Mouse (Mus musculus) midbrain, embryonic 16.5 days (tissue): ENCODE measurements around the gene Ddx52. TPM values are rescaled to one million over a fixed set of nuclear protein-coding genes. Genes with fewer than 3 reads are reported as not detected.

Experiments used
- ATAC-seq: fragments of 200-750 bp; cut with Nextera tagmentation; 2 replicates; pipeline ENCODE4 v1.8.0; 2017; ENCODE audit warnings: moderate TSS enrichment
- H3K27ac ChIP-seq: fragments of 300-500 bp; sonication (generic); 2 replicates; pipeline ENCODE4 v1.5.1; 2014; ENCODE audit warnings: mild to moderate bottlenecking, low read length, mixed read lengths
- H3K27me3 ChIP-seq: fragments of 300-500 bp; sonication (generic); 2 replicates; pipeline ENCODE4 v1.6.1; 2014; ENCODE audit warnings: low read depth, low read length, mixed read lengths; ENCODE audit not compliant: control insufficient read depth, insufficient read depth
- H3K36me3 ChIP-seq: fragments of 300-500 bp; sonication (generic); 2 replicates; pipeline ENCODE4 v1.6.1; 2014; ENCODE audit warnings: mild to moderate bottlenecking, low read length, moderate library complexity, mixed read lengths; ENCODE audit not compliant: control insufficient read depth, insufficient read depth
- H3K4me1 ChIP-seq: fragments of 300-500 bp; sonication (generic); 2 replicates; pipeline ENCODE4 v1.6.1; 2014; ENCODE audit warnings: mild to moderate bottlenecking, low read length, mixed read lengths; ENCODE audit not compliant: control insufficient read depth, insufficient read depth
- H3K4me2 ChIP-seq: fragments of 300-500 bp; sonication (generic); 2 replicates; pipeline ENCODE4 v1.6.1; 2014; ENCODE audit warnings: mild to moderate bottlenecking, low read length, mixed read lengths
- H3K4me3 ChIP-seq: fragments of 300-500 bp; sonication (generic); 2 replicates; pipeline ENCODE4 v1.5.1; 2014; ENCODE audit warnings: low read depth, mild to moderate bottlenecking, low read length, moderate library complexity, mixed read lengths
- H3K9ac ChIP-seq: fragments of 300-500 bp; sonication (generic); 2 replicates; pipeline ENCODE4 v1.6.1; 2014; ENCODE audit warnings: low read depth, low read length, mixed read lengths
- H3K9me3 ChIP-seq: fragments of 300-500 bp; sonication (generic); replicated peaks from 2 replicates; pipeline ENCODE4 v1.6.1; 2014; ENCODE audit warnings: mild to moderate bottlenecking, low read length, mixed read lengths; ENCODE audit not compliant: control insufficient read depth, poor library complexity, severe bottlenecking
- WGBS: fragments of 180-500 bp; shearing (Covaris S2); extraction: QIAGEN DNeasy Blood & Tissue Kit; methylation state at CpG from one replicate; pipeline ENCODE4 v1.1.7; 2014; 5-methylcytosine and 5-hydroxymethylcytosine counted together
- polyA plus RNA-seq: library from polyadenylated mRNA; unstranded; fragments of >200 nt; fragmentation: Nextera tagmentation; extraction: Ambion mirVana; gene quantifications from 2 replicates; pipeline ENCODE4 v1.2.1, GENCODE M21; 2015

The Ddx52 gene
- polyA plus RNA-seq: 20.3 and 21.4 TPM in 2 replicates

GRCm38 (mm10) chr11:83941950-83942840, at the start of gene Ddx52:
Ddx52 (plus strand) TSS chr11:83942062.
- peak within 1 kb of the TSS; percentile 77 for H3K9ac ChIP-seq
- WGBS: under 1% methylated on average over 49 of the region's 49 CpGs
- H3K4me2 ChIP-seq: peak within 1 kb of the TSS; percentile 78
- ATAC-seq: peak; percentile 97
- peak within 1 kb of the TSS; percentile 89 for H3K4me3 ChIP-seq
- peak within 1 kb of the TSS; percentile 74 for H3K27ac ChIP-seq
- 0 out of 2 replicates have a peak, but pooled peaks cover 5% of the 10 kb centered on the region for H3K27me3 ChIP-seq
- H3K36me3 ChIP-seq: peaks cover 21% of the 10 kb centered on the region
- H3K9me3 ChIP-seq: no peaks in the 10 kb centered on the region
- peaks cover 16% of the 10 kb centered on the region for H3K4me1 ChIP-seq

GRCm38 (mm10) chr11:83893325-83893724, 48.5 kb upstream of the Ddx52 start:
- no peak overlapping the region for H3K9ac ChIP-seq
- no peak overlapping the region for H3K4me2 ChIP-seq
- H3K9me3 ChIP-seq: no peaks in the 10 kb centered on the region
- WGBS: 77% methylated on average over 9 of the region's 9 CpGs
- H3K27ac ChIP-seq: no peak overlapping the region
- no peaks in the 10 kb centered on the region for H3K4me1 ChIP-seq
- no peak overlapping the region for H3K4me3 ChIP-seq
- no peaks in the 10 kb centered on the region for H3K36me3 ChIP-seq
- no peaks in the 10 kb centered on the region for H3K27me3 ChIP-seq
- ATAC-seq: no peak

- H3K27ac ChIP-seq: no peak overlapping the region
- no peaks in the 10 kb centered on the region for H3K36me3 ChIP-seq
- H3K4me1 ChIP-seq: no peaks in the 10 kb centered on the region
- H3K9me3 ChIP-seq: no peaks in the 10 kb centered on the region
- H3K27me3 ChIP-seq: no peaks in the 10 kb centered on the region
- ATAC-seq: no peak
- H3K4me2 ChIP-seq: no peak overlapping the region
- H3K4me3 ChIP-seq: no peak overlapping the region
- 79% methylated on average over 16 of the region's 16 CpGs for WGBS
- H3K9ac ChIP-seq: no peak overlapping the region
These were observed 45.1 kb upstream of the Ddx52 start for GRCm38 (mm10) chr11:83896430-83897410.

- ATAC-seq: no peak
- no peak overlapping the region for H3K27ac ChIP-seq
- no peaks in the 10 kb centered on the region for H3K4me1 ChIP-seq
- 88% methylated on average over 7 of the region's 7 CpGs for WGBS
- no peak overlapping the region for H3K4me2 ChIP-seq
- H3K27me3 ChIP-seq: no peaks in the 10 kb centered on the region
- H3K36me3 ChIP-seq: no peaks in the 10 kb centered on the region
- H3K4me3 ChIP-seq: no peak overlapping the region
- no peaks in the 10 kb centered on the region for H3K9me3 ChIP-seq
- H3K9ac ChIP-seq: no peak overlapping the region
These were observed 44.3 kb upstream of the Ddx52 start for GRCm38 (mm10) chr11:83897569-83897968.

GRCm38 (mm10) chr11:83902812-83903211, 39.0 kb upstream of the Ddx52 start:
- Histone ChIP-seq H3K9ac (no peak overlapping the region), H3K27me3 (no peaks in the 10 kb centered on the region), H3K27ac (no peak overlapping the region), H3K9me3 (no peaks in the 10 kb centered on the region), H3K4me2 (no peak overlapping the region), H3K36me3 (no peaks in the 10 kb centered on the region), H3K4me3 (no peak overlapping the region), H3K4me1 (no peaks in the 10 kb centered on the region)
- ATAC-seq: no peak
- WGBS: 92% methylated on average over 3 of the region's 3 CpGs

- 74% methylated on average over 5 of the region's 5 CpGs for WGBS
- Histone ChIP-seq H3K9me3 (no peaks in the 10 kb centered on the region), H3K9ac (no peak overlapping the region), H3K27ac (no peak overlapping the region), H3K4me3 (no peak overlapping the region), H3K27me3 (no peaks in the 10 kb centered on the region), H3K4me1 (no peaks in the 10 kb centered on the region), H3K36me3 (no peaks in the 10 kb centered on the region), H3K4me2 (no peak overlapping the region)
- no peak for ATAC-seq
These were observed 36.1 kb upstream of the Ddx52 start for GRCm38 (mm10) chr11:83905756-83906155.

GRCm38 (mm10) chr11:83908376-83908775, 33.5 kb upstream of the Ddx52 start:
- H3K36me3 ChIP-seq: no peaks in the 10 kb centered on the region
- 12% methylated on average over 7 of the region's 7 CpGs for WGBS
- no peaks in the 10 kb centered on the region for H3K9me3 ChIP-seq
- H3K27ac ChIP-seq: no peak overlapping the region
- H3K9ac ChIP-seq: no peak overlapping the region
- no peak overlapping the region for H3K4me2 ChIP-seq
- ATAC-seq: no peak
- H3K27me3 ChIP-seq: no peaks in the 10 kb centered on the region
- no peak overlapping the region for H3K4me3 ChIP-seq
- H3K4me1 ChIP-seq: no peaks in the 10 kb centered on the region

- H3K4me1 ChIP-seq: no peaks in the 10 kb centered on the region
- H3K9ac ChIP-seq: no peak overlapping the region
- no peak overlapping the region for H3K4me2 ChIP-seq
- no peak overlapping the region for H3K27ac ChIP-seq
- ATAC-seq: no peak
- WGBS: 77% methylated on average over 8 of the region's 8 CpGs
- no peaks in the 10 kb centered on the region for H3K27me3 ChIP-seq
- H3K4me3 ChIP-seq: no peak overlapping the region
- no peaks in the 10 kb centered on the region for H3K36me3 ChIP-seq
- H3K9me3 ChIP-seq: no peaks in the 10 kb centered on the region
These were observed 28.0 kb upstream of the Ddx52 start for GRCm38 (mm10) chr11:83913824-83914311.
